Mouse (Mus musculus): Measurements from ENCODE around the gene A1cf. TPM values are rescaled to one million over a fixed set of nuclear protein-coding genes. Genes with fewer than 3 reads are reported as not detected.

A1cf gene
- polyA plus RNA-seq, 1 experiment from 2014 or later: not detected

DNA sequence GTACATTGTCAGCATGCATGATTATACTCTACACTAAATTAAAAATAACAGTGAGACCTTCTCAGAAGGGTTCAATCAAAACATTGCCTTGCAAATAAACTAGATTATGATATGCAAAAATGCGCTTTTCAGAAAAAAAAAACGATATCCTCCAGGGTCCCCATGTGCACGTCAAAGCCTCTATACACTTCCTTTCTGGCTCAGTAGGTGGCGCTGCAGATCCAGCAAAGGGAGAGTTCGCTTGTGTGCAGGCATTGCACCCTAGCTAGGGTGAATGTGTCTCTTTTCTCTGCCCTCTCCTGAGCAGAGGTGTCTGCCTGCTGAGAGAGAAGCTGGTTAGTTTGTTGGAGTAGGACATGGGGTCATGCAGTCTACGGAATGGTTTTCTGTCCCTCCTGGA is 103.4 kb downstream of the A1cf start:
- Histone ChIP-seq H3K9ac (replicated peaks; ENCODE audit: low read depth) (no peak overlapping the region), H3K27me3 (replicated peaks; ENCODE audit: insufficient read depth, low read length) (no peaks in the 10 kb centered on the region), H3K4me2 (replicated peaks; ENCODE audit: low read depth, low read length) (no peak overlapping the region), H3K36me3 (ENCODE audit: insufficient read depth, low read length) (no peaks in the 10 kb centered on the region), H3K4me3 (ENCODE audit: low read depth, low read length) (no peak overlapping the region), H3K27ac (ENCODE audit: low read length) (no peak overlapping the region), H3K4me1 (ENCODE audit: insufficient read depth, low read depth, low read length) (no peaks in the 10 kb centered on the region), H3K9me3 (ENCODE audit: low read length) (no peaks in the 10 kb centered on the region)
- TF ChIP-seq CTCF (IDR thresholded peaks at IDR 0.05) (peak; percentile 97), EP300 (IDR thresholded peaks at IDR 0.05) (no peak)
- ATAC-seq (peak; percentile 71), DNase-seq (ENCODE audit: low spot score) (peak; percentile 80)
- 6% methylated on average over 6 of the region's 6 CpGs for WGBS

DNA sequence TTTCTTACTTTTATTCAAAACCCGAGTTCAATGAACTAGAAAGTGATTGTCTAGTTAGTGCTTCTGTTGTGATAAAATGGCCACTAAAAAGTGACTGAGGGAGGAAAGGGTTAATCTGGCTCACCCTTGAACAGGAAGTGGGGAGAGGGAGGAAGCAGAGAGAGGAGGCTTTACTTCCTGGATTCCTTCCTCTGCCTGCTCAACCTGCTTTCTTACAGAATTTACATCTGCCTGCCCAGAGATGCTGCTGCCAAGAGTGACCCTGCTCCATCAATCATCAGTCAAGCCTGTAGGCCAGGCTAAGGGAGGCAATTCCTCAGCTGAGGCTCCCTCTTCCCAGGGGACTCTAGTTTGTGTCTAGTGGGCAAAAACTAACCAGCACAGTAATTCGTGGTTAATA is 107.3 kb downstream of the A1cf start:
- no peak for TF ChIP-seq EP300 (IDR thresholded peaks at IDR 0.05)
- TF ChIP-seq CTCF (IDR thresholded peaks at IDR 0.05): no peak
- 45% methylated on average over 2 of the region's 2 CpGs for WGBS
- DNase-seq (ENCODE audit: low spot score) (peak; percentile 7), ATAC-seq (no peak)
- H3K36me3 ChIP-seq (ENCODE audit: insufficient read depth, low read length): no peaks in the 10 kb centered on the region
- no peaks in the 10 kb centered on the region for H3K4me1 ChIP-seq (ENCODE audit: insufficient read depth, low read depth, low read length)
- H3K9me3 ChIP-seq (ENCODE audit: low read length): no peaks in the 10 kb centered on the region
- no peaks in the 10 kb centered on the region for H3K27me3 ChIP-seq (replicated peaks; ENCODE audit: insufficient read depth, low read length)
- no peak overlapping the region for H3K9ac ChIP-seq (replicated peaks; ENCODE audit: low read depth)
- H3K4me2 ChIP-seq (replicated peaks; ENCODE audit: low read depth, low read length): no peak overlapping the region
- H3K27ac ChIP-seq (ENCODE audit: low read length): no peak overlapping the region
- no peak overlapping the region for H3K4me3 ChIP-seq (ENCODE audit: low read depth, low read length)

DNA sequence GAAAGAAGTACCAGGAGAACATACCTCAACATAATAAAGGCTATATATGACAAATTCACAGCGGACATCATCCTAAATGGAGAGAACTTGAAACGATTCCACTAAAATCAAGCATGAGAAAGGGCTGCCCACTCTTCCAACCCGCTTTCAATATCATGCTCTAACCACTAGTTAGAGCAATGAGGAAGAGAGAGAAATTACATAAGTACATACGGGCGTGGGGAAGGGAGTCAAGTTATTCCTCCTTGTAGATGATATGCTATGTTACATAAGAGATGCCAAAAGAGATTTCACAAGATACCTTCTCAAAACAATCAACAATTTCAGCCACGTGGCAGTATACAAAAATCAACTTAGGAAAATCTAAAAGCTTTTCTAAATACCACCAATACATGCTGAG is 122.5 kb downstream of the A1cf start:
- Histone ChIP-seq H3K27me3 (replicated peaks; ENCODE audit: insufficient read depth, low read length) (no peaks in the 10 kb centered on the region), H3K9me3 (ENCODE audit: low read length) (no peaks in the 10 kb centered on the region), H3K36me3 (ENCODE audit: insufficient read depth, low read length) (0 out of 2 replicates have a peak, but pooled peaks cover 3% of the 10 kb centered on the region), H3K4me2 (replicated peaks; ENCODE audit: low read depth, low read length) (no peak overlapping the region), H3K4me3 (ENCODE audit: low read depth, low read length) (no peak overlapping the region), H3K4me1 (ENCODE audit: insufficient read depth, low read depth, low read length) (no peaks in the 10 kb centered on the region), H3K27ac (ENCODE audit: low read length) (no peak overlapping the region), H3K9ac (replicated peaks; ENCODE audit: low read depth) (no peak overlapping the region)
- DNase-seq (ENCODE audit: low spot score): no peak
- 86% methylated on average over 6 of the region's 6 CpGs for WGBS
- TF ChIP-seq CTCF (IDR thresholded peaks at IDR 0.05) (no peak), EP300 (IDR thresholded peaks at IDR 0.05) (no peak)
- ATAC-seq: no peak

DNA sequence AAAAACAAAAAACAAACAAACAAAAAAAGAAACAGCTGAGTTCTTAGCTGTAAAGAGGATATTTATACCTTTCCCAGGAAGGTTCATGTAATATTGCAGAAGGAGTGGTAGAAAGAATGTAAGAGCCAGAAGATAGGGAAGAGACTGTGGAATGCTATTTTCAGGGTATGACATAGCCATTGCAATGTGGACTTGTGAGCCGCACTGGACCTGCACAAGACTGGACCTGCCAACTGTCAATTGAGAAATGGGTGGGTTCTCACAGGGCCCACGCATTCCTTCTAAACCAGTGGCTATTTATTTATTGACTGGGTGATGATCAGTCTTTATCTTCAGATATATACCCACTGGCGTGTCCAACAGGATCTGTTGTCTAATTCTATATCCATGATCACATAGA is 128.4 kb downstream of the A1cf start:
- no peak overlapping the region for H3K9ac ChIP-seq (replicated peaks; ENCODE audit: low read depth)
- TF ChIP-seq CTCF (IDR thresholded peaks at IDR 0.05) (no peak), EP300 (IDR thresholded peaks at IDR 0.05) (no peak)
- no peaks in the 10 kb centered on the region for H3K27me3 ChIP-seq (replicated peaks; ENCODE audit: insufficient read depth, low read length)
- 0 out of 2 replicates have a peak, but pooled peaks cover 3% of the 10 kb centered on the region for H3K36me3 ChIP-seq (ENCODE audit: insufficient read depth, low read length)
- H3K9me3 ChIP-seq (ENCODE audit: low read length): no peaks in the 10 kb centered on the region
- DNase-seq (ENCODE audit: low spot score) (no peak), ATAC-seq (no peak)
- H3K27ac ChIP-seq (ENCODE audit: low read length): no peak overlapping the region
- H3K4me1 ChIP-seq (ENCODE audit: insufficient read depth, low read depth, low read length): no peaks in the 10 kb centered on the region
- no peak overlapping the region for H3K4me3 ChIP-seq (ENCODE audit: low read depth, low read length)
- no peak overlapping the region for H3K4me2 ChIP-seq (replicated peaks; ENCODE audit: low read depth, low read length)
- 86% methylated on average over 3 of the region's 3 CpGs for WGBS

Other genes starting within 250 kb of the A1cf start
- 4.8 and 5.2 TPM in 2 replicates for gene Prkg1, start 103.7 kb upstream of the A1cf start, polyA plus RNA-seq (2015; fragmentation: Nextera tagmentation; extraction: Ambion mirVana)
- 2.1 and 2.5 TPM in 2 replicates for gene Asah2, start 239.4 kb downstream of the A1cf start, polyA plus RNA-seq (2015; fragmentation: Nextera tagmentation; extraction: Ambion mirVana)

All from lung, postnatal 0 days (tissue).